Mouse (Mus musculus): ENCODE results near the gene Gm33543. TPM values are rescaled to one million over a fixed set of nuclear protein-coding genes. Genes with fewer than 3 reads are reported as not detected.

The Gm33543 gene
- not detected in 2 replicates for polyA plus RNA-seq (2015; fragmentation: Nextera tagmentation; extraction: Ambion mirVana)

GRCm38 (mm10) chr10:95842789-95843637 lies at the start of gene Gm33543:
Gene Gm33543 (minus strand): TSS chr10:95842930.
- Histone ChIP-seq H3K27ac (no peak within 1 kb of the TSS), H3K4me1 (0 out of 2 replicates have a peak, but pooled peaks cover 5% of the 10 kb centered on the region), H3K4me2 (no peak within 1 kb of the TSS), H3K27me3 (no peaks in the 10 kb centered on the region), H3K4me3 (no peak within 1 kb of the TSS), H3K9me3 (no peaks in the 10 kb centered on the region), H3K36me3 (no peaks in the 10 kb centered on the region), H3K9ac (no peak within 1 kb of the TSS)
- no peak for ATAC-seq (ENCODE audit: insufficient number of reproducible peaks, low FRiP score, low TSS enrichment, low read depth)
- WGBS: 67% methylated on average over 9 of the region's 9 CpGs

GRCm38 (mm10) chr10:95892132-95892531 lies 49.4 kb upstream of the Gm33543 start:
- Histone ChIP-seq H3K4me3 (no peak overlapping the region), H3K27me3 (no peaks in the 10 kb centered on the region), H3K36me3 (no peaks in the 10 kb centered on the region), H3K27ac (no peak overlapping the region), H3K4me1 (0 out of 2 replicates have a peak, but pooled peaks cover 5% of the 10 kb centered on the region), H3K9ac (no peak overlapping the region), H3K9me3 (no peaks in the 10 kb centered on the region), H3K4me2 (no peak overlapping the region)
- 83% methylated on average over 9 of the region's 9 CpGs for WGBS
- no peak for ATAC-seq (ENCODE audit: insufficient number of reproducible peaks, low FRiP score, low TSS enrichment, low read depth)

GRCm38 (mm10) chr10:95891214-95891960 lies 48.7 kb upstream of the Gm33543 start:
- 73% methylated on average over 7 of the region's 7 CpGs for WGBS
- Histone ChIP-seq H3K4me2 (no peak overlapping the region), H3K4me3 (no peak overlapping the region), H3K27me3 (no peaks in the 10 kb centered on the region), H3K9ac (no peak overlapping the region), H3K9me3 (no peaks in the 10 kb centered on the region), H3K4me1 (0 out of 2 replicates have a peak, but pooled peaks cover 5% of the 10 kb centered on the region), H3K36me3 (no peaks in the 10 kb centered on the region), H3K27ac (no peak overlapping the region)
- no peak for ATAC-seq (ENCODE audit: insufficient number of reproducible peaks, low FRiP score, low TSS enrichment, low read depth)

GRCm38 (mm10) chr10:95883761-95884517 lies 41.2 kb upstream of the Gm33543 start:
- Histone ChIP-seq H3K4me2 (no peak overlapping the region), H3K4me1 (no peaks in the 10 kb centered on the region; the same call in 1 of the 2 replicates), H3K9me3 (no peaks in the 10 kb centered on the region), H3K4me3 (no peak overlapping the region), H3K9ac (no peak overlapping the region), H3K27me3 (no peaks in the 10 kb centered on the region), H3K36me3 (no peaks in the 10 kb centered on the region), H3K27ac (no peak overlapping the region)
- no peak for ATAC-seq (ENCODE audit: insufficient number of reproducible peaks, low FRiP score, low TSS enrichment, low read depth)
- 68% methylated on average over 7 of the region's 7 CpGs for WGBS

- Histone ChIP-seq H3K4me2 (no peak overlapping the region), H3K9me3 (no peaks in the 10 kb centered on the region), H3K9ac (no peak overlapping the region), H3K27me3 (no peaks in the 10 kb centered on the region), H3K4me1 (no peaks in the 10 kb centered on the region; the same call in 1 of the 2 replicates), H3K27ac (no peak overlapping the region), H3K36me3 (no peaks in the 10 kb centered on the region), H3K4me3 (no peak overlapping the region)
- no peak for ATAC-seq (ENCODE audit: insufficient number of reproducible peaks, low FRiP score, low TSS enrichment, low read depth)
- WGBS: 66% methylated on average over 9 of the region's 9 CpGs
Measured at GRCm38 (mm10) chr10:95882036-95882435, 39.3 kb upstream of the Gm33543 start.

- Histone ChIP-seq H3K36me3 (no peaks in the 10 kb centered on the region), H3K4me3 (no peak overlapping the region), H3K27me3 (no peaks in the 10 kb centered on the region), H3K9me3 (no peaks in the 10 kb centered on the region), H3K4me2 (no peak overlapping the region), H3K9ac (no peak overlapping the region), H3K27ac (no peak overlapping the region), H3K4me1 (no peaks in the 10 kb centered on the region; the same call in 1 of the 2 replicates)
- WGBS: 85% methylated on average over 17 of the region's 17 CpGs
- ATAC-seq (ENCODE audit: insufficient number of reproducible peaks, low FRiP score, low TSS enrichment, low read depth): no peak
Measured at GRCm38 (mm10) chr10:95879983-95880934, 37.5 kb upstream of the Gm33543 start.

GRCm38 (mm10) chr10:95870782-95871181 lies 28.1 kb upstream of the Gm33543 start:
- no peak overlapping the region for H3K27ac ChIP-seq
- H3K4me1 ChIP-seq: no peaks in the 10 kb centered on the region
- WGBS: 90% methylated on average over 2 of the region's 2 CpGs
- no peaks in the 10 kb centered on the region for H3K9me3 ChIP-seq
- H3K4me2 ChIP-seq: no peak overlapping the region
- no peaks in the 10 kb centered on the region for H3K36me3 ChIP-seq
- no peak for ATAC-seq (ENCODE audit: insufficient number of reproducible peaks, low FRiP score, low TSS enrichment, low read depth)
- H3K9ac ChIP-seq: no peak overlapping the region
- H3K4me3 ChIP-seq: no peak overlapping the region
- no peaks in the 10 kb centered on the region for H3K27me3 ChIP-seq

- H3K27me3 ChIP-seq: no peaks in the 10 kb centered on the region
- no peaks in the 10 kb centered on the region for H3K36me3 ChIP-seq
- no peak overlapping the region for H3K4me3 ChIP-seq
- WGBS: 56% methylated on average over 6 of the region's 6 CpGs
- H3K4me2 ChIP-seq: no peak overlapping the region
- H3K9ac ChIP-seq: no peak overlapping the region
- no peaks in the 10 kb centered on the region for H3K4me1 ChIP-seq
- no peak overlapping the region for H3K27ac ChIP-seq
- H3K9me3 ChIP-seq: no peaks in the 10 kb centered on the region
- ATAC-seq (ENCODE audit: insufficient number of reproducible peaks, low FRiP score, low TSS enrichment, low read depth): no peak
Measured at GRCm38 (mm10) chr10:95868348-95868747, 25.6 kb upstream of the Gm33543 start.

- Histone ChIP-seq H3K4me1 (no peaks in the 10 kb centered on the region), H3K27ac (no peak overlapping the region), H3K9me3 (no peaks in the 10 kb centered on the region), H3K4me2 (no peak overlapping the region), H3K9ac (no peak overlapping the region), H3K4me3 (no peak overlapping the region), H3K36me3 (no peaks in the 10 kb centered on the region), H3K27me3 (no peaks in the 10 kb centered on the region)
- WGBS: 90% methylated on average over 2 of the region's 2 CpGs
- no peak for ATAC-seq (ENCODE audit: insufficient number of reproducible peaks, low FRiP score, low TSS enrichment, low read depth)
Measured at GRCm38 (mm10) chr10:95867596-95867995, 24.9 kb upstream of the Gm33543 start.

GRCm38 (mm10) chr10:95864349-95865124 lies 21.8 kb upstream of the Gm33543 start:
- Histone ChIP-seq H3K4me1 (no peaks in the 10 kb centered on the region), H3K9me3 (no peaks in the 10 kb centered on the region), H3K9ac (no peak overlapping the region), H3K4me2 (no peak overlapping the region), H3K4me3 (no peak overlapping the region), H3K36me3 (no peaks in the 10 kb centered on the region), H3K27ac (no peak overlapping the region), H3K27me3 (no peaks in the 10 kb centered on the region)
- ATAC-seq (ENCODE audit: insufficient number of reproducible peaks, low FRiP score, low TSS enrichment, low read depth): no peak
- WGBS: 54% methylated on average over 11 of the region's 11 CpGs

Measured in limb, embryonic 15.5 days (tissue).